Mouse (Mus musculus) forebrain, postnatal 0 days (tissue): Measurements from ENCODE around the gene Dpf1. TPM values are rescaled to one million over a fixed set of nuclear protein-coding genes. Genes with fewer than 3 reads are reported as not detected.

Source experiments
- ATAC-seq: fragments of 200-750 bp; cut with Nextera tagmentation; 2 replicates; pipeline ENCODE4 v1.8.0; 2017; ENCODE audit warnings: mild to moderate bottlenecking, moderate library complexity
- DNase-seq: peaks from one replicate; pipeline ENCODE4 v3.0.0-alpha.2; 2015
- H3K27ac ChIP-seq: fragments of 300-500 bp; sonication (generic); 2 replicates; pipeline ENCODE4 v1.5.1; 2014; ENCODE audit warnings: low read depth, mild to moderate bottlenecking, antibody characterized with exemption, low read length, moderate library complexity, mixed read lengths
- H3K27me3 ChIP-seq: fragments of 300-500 bp; sonication (generic); 2 replicates; pipeline ENCODE4 v1.6.1; 2014; ENCODE audit warnings: mild to moderate bottlenecking, low read length, mixed read lengths; ENCODE audit not compliant: insufficient read depth
- H3K36me3 ChIP-seq: fragments of 300-500 bp; sonication (generic); 2 replicates; pipeline ENCODE4 v1.6.1; 2014; ENCODE audit warnings: mild to moderate bottlenecking, moderate library complexity; ENCODE audit not compliant: insufficient read depth
- H3K4me1 ChIP-seq: fragments of 300-500 bp; sonication (generic); 2 replicates; pipeline ENCODE4 v1.6.1; 2014; ENCODE audit warnings: antibody characterized with exemption; ENCODE audit not compliant: insufficient read depth
- H3K4me2 ChIP-seq: fragments of 300-500 bp; sonication (generic); 2 replicates; pipeline ENCODE4 v1.6.1; 2014; ENCODE audit warnings: low read depth, mild to moderate bottlenecking, moderate library complexity
- H3K4me3 ChIP-seq: fragments of 300-500 bp; sonication (generic); 2 replicates; pipeline ENCODE4 v1.5.1; 2014; ENCODE audit warnings: low read depth, low read length, mixed read lengths
- H3K9ac ChIP-seq: fragments of 300-500 bp; sonication (generic); 2 replicates; pipeline ENCODE4 v1.6.1; 2014; ENCODE audit warnings: mild to moderate bottlenecking
- H3K9me3 ChIP-seq: fragments of 300-500 bp; sonication (generic); 2 replicates; pipeline ENCODE4 v1.6.1; 2016; ENCODE audit warnings: low read length
- CTCF ChIP-seq: sonication (generic); IDR thresholded peaks from 2 replicates; pipeline ENCODE4 v1.5.1; 2016; ENCODE audit warnings: antibody characterized with exemption, control low read depth, low read depth
- WGBS: fragments of 180-500 bp; shearing (Covaris S2); extraction: QIAGEN DNeasy Blood & Tissue Kit; methylation state at CpG from one replicate; pipeline ENCODE4 v1.1.7; 2014; 5-methylcytosine and 5-hydroxymethylcytosine counted together
- polyA plus RNA-seq: library from polyadenylated mRNA; unstranded; fragments of >200 nt; fragmentation: Nextera tagmentation; extraction: Ambion mirVana; gene quantifications from 2 replicates; pipeline ENCODE4 v1.2.1, GENCODE M21; 2015
- total RNA-seq: library from RNA; depleted of rRNA; stranded (reverse); fragments of >200 nt; gene quantifications from 2 replicates; pipeline ENCODE4 v1.2.3, GENCODE M21; 2014

Gene Dpf1
- total and polyA plus RNA-seq, 2 experiments from 2014 or later = 243 to 246 TPM

DNA sequence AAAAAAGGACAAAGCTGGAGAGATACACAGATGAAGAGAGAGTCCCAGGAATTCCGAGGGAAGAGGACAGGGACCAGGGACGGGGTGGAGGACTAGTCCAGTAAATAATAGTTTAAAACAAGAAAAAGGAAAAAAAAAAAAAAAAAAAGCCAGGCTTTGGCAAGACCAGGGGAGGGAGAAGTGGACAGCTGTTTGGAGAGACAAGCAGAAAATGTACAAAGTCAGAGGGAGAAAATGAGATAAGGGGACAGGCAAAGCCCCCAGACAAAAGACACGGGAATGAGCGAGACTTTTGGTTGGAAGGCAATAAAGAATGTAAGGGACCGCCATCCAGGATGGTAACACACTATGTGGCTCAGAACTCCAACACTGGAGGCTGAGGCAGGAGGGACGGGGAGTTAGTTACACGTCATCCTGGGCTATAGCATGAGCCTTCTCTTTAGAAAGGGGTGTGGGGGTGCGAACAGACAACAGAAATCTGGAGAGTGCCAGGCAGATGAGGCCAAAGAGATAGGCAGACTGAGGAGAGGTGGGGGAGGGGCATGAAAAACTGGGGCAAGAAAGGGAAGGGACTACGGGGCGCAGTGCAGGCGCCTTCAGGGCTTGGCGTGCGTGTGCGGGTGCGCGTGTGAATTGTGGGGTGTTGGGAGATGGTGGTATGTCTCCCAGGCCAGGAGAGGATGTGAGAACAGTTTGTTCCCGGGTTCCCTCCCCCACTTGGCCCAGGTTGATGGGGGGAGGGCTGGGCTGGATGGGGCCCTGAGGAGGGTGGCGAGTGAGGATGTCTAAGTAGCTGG is 14.6 kb downstream of the Dpf1 start:
- no peak for TF ChIP-seq CTCF
- no peak overlapping the region for H3K4me3 ChIP-seq
- no peaks in the 10 kb centered on the region for H3K9me3 ChIP-seq
- peaks cover 69% of the 10 kb centered on the region for H3K4me1 ChIP-seq
- no peaks in the 10 kb centered on the region for H3K27me3 ChIP-seq
- H3K36me3 ChIP-seq = peaks cover 16% of the 10 kb centered on the region; the same call in 1 of the 2 replicates
- DNase-seq = peak; percentile 70
- ATAC-seq = peak; percentile 21
- WGBS = 5% methylated on average over 18 of the region's 18 CpGs
- peak overlapping the region; percentile 2; the same call in 1 of the 2 replicates for H3K9ac ChIP-seq
- peak overlapping the region; percentile 95 for H3K27ac ChIP-seq
- H3K4me2 ChIP-seq = peak overlapping the region; percentile 27

DNA sequence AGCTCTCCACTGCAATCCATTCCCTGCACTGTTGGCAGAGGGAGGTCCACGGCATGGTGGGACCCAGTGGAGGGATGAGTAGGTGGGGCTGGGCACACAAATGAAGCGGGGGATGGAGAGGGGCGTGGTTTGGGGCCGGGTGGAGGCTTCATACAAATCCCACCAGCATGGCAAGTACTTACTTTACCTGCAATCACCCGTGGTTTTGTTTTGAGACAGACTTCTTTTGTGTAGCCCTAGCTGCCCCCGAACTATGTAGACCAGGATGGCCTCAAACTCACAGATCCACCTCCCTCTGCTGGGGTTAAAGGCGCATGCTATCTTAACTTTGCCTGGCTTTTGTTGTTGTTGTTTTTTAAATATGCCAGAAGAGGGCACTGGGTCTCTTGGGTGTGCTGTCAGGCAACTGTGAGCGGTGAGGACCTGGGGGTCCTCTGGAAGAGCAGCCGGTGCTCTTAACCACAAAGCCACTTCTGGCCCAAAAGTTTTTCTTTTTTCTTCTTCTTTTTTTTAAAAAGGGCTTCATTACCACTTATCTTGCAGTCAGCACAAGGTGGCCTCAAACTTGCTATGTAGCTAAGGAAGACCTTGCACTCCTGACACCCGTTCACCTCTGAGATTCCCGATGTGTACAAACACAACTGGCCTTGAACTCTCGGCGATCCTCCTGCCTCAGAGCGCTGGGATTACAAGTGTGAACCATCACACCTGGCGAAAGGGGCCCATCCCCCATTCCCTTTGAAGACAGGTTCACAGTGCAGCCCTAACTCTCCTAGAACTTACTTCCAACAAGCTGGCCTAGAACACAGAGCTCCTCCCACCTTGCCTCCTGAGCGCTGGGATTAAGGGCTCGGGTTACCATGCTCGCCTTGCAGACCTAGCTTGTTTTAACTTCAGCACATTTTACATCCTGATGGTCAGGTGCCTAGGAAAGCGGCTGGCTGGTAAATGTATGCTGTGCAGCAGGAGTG is 15.9 kb downstream of the Dpf1 start:
- Histone ChIP-seq H3K4me3 (no peak overlapping the region), H3K9me3 (no peaks in the 10 kb centered on the region), H3K36me3 (peaks cover 19% of the 10 kb centered on the region; the same call in 1 of the 2 replicates), H3K9ac (no peak overlapping the region), H3K4me1 (peaks cover 56% of the 10 kb centered on the region), H3K27me3 (no peaks in the 10 kb centered on the region), H3K4me2 (peak overlapping the region; percentile 27), H3K27ac (peak overlapping the region; percentile 95)
- ATAC-seq (no peak), DNase-seq (peak; percentile 53)
- WGBS = 13% methylated on average over 19 of the region's 19 CpGs
- TF ChIP-seq CTCF = peak; percentile 56

DNA sequence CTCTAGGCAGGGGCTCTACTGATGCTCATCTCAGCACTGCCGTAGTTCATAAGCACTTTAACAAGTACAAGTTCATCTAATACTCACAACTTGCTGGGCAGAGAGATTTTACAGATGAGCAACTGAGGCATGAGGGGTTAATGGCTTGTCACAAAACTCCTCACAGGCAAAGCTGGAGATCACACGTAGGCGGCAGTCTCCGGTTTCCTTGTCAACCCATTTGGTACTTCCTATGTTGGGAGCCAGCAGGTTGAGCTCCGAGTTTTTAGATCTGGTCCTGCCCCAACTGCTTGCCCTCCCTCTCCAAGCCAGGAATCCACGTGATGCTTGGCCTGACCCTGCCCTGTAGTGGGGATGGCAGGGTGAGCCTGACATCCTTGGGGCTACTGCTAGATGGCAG is 23.3 kb downstream of the Dpf1 start:
- Histone ChIP-seq H3K9ac (no peak overlapping the region), H3K36me3 (peaks cover 61% of the 10 kb centered on the region), H3K27ac (no peak overlapping the region), H3K4me2 (no peak overlapping the region), H3K27me3 (no peaks in the 10 kb centered on the region), H3K4me3 (no peak overlapping the region), H3K4me1 (no peaks in the 10 kb centered on the region), H3K9me3 (no peaks in the 10 kb centered on the region)
- WGBS = 86% methylated on average over 6 of the region's 6 CpGs
- DNase-seq (no peak), ATAC-seq (no peak)
- no peak for TF ChIP-seq CTCF

DNA sequence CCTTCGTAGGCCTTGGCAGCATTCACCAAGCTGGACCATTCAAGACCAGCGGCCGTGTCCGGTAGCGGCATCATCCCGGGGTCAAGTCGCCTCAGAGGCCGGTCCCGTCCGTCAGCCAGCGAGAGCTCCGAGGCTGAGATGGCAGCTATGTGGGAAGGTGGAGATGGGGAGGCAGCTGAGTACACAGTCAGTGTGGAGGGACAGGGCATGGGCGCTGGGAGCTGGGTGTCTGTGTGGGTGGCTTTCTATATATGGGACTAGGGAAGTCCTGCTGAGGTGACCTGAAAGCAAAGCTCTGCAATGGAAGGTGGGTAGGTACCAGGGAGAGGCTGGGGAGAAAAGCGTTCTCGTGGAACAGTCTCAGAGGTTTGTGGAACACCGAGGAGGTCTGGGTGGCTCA is 25.2 kb downstream of the Dpf1 start:
- 95% methylated on average over 16 of the region's 16 CpGs for WGBS
- H3K9me3 ChIP-seq = no peaks in the 10 kb centered on the region
- no peak for ATAC-seq
- peaks cover 64% of the 10 kb centered on the region for H3K36me3 ChIP-seq
- H3K4me3 ChIP-seq = no peak overlapping the region
- no peak overlapping the region for H3K27ac ChIP-seq
- H3K27me3 ChIP-seq = no peaks in the 10 kb centered on the region
- H3K4me1 ChIP-seq = no peaks in the 10 kb centered on the region
- H3K9ac ChIP-seq = no peak overlapping the region
- TF ChIP-seq CTCF = no peak
- no peak overlapping the region for H3K4me2 ChIP-seq
- DNase-seq = no peak

DNA sequence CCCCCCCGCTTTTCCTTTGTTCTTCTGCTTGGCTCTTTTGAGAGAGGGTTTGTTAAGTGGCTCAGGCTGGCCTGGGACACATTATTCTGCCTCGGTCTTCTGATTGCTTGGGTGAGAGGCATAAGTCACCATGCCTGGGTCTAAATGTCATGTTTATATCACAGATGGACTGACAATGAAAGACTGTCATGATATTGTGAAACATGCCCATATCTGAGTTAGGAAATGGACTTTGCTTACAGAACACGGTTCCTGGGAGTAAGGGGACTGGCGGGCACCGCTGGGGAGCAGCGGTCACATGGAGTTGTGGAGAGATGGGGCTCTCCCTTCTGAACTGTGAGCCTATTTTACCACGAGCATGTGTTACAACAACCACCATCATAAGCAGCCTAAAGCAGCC is 30.4 kb downstream of the Dpf1 start:
- Histone ChIP-seq H3K4me3 (no peak overlapping the region), H3K27ac (peak overlapping the region; percentile 40; the same call in 1 of the 2 replicates), H3K9ac (no peak overlapping the region), H3K27me3 (no peaks in the 10 kb centered on the region), H3K4me2 (no peak overlapping the region), H3K9me3 (no peaks in the 10 kb centered on the region), H3K36me3 (peaks cover 56% of the 10 kb centered on the region), H3K4me1 (no peaks in the 10 kb centered on the region)
- DNase-seq (no peak), ATAC-seq (no peak; the same call in 1 of the 2 replicates)
- no peak for TF ChIP-seq CTCF
- WGBS = 47% methylated on average over 6 of the region's 7 CpGs

DNA sequence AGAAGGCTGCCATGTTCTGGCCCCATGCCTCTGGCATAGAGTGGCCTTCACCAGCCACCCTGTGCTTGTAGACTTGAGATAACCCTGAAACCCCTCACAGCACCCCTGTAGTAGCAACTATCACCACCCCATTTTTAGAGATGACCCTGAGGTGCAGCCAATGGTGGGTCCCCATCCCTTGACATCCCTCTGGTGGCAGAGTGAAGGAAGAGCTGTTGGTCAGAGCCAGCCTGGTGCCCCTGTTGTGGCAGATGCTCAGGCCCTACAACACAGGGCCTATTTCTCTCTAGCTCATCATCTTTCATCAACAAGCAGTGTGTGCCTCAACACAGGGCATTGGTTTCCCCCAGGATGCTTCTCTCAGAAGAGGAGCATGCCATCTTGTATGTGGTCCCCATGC is 31.5 kb downstream of the Dpf1 start:
- Histone ChIP-seq H3K36me3 (peaks cover 46% of the 10 kb centered on the region), H3K4me3 (no peak overlapping the region), H3K27ac (no peak overlapping the region), H3K9me3 (no peaks in the 10 kb centered on the region), H3K9ac (no peak overlapping the region), H3K4me2 (no peak overlapping the region), H3K27me3 (no peaks in the 10 kb centered on the region), H3K4me1 (no peaks in the 10 kb centered on the region)
- DNase-seq (no peak), ATAC-seq (no peak)
- TF ChIP-seq CTCF = peak; percentile 48
